Mouse (Mus musculus) midbrain, embryonic 11.5 days (tissue): ENCODE results near the gene Ms4a6b. TPM values are rescaled to one million over a fixed set of nuclear protein-coding genes. Genes with fewer than 3 reads are reported as not detected.
"Not testable (repeated sequence)": the region's sequence is repeated elsewhere in the genome, so short reads cannot be mapped to it uniquely, and the experiment has no call there.

ENCODE experiments used
- ATAC-seq: fragments of 200-750 bp; cut with Nextera tagmentation; 2 replicates; pipeline ENCODE4 v1.8.0; 2017; ENCODE audit warnings: moderate TSS enrichment, moderate library complexity; ENCODE audit not compliant: low FRiP score
- DNase-seq: peaks from one replicate; pipeline ENCODE4 v3.0.0; 2015; ENCODE audit warnings: low spot score; ENCODE audit errors: missing footprints
- H3K27ac ChIP-seq: fragments of 300-500 bp; sonication (generic); 2 replicates; pipeline ENCODE4 v1.5.1; 2014; ENCODE audit warnings: low read depth, low read length
- H3K27me3 ChIP-seq: fragments of 300-500 bp; sonication (generic); 2 replicates; pipeline ENCODE4 v1.6.1; 2014; ENCODE audit warnings: mild to moderate bottlenecking, low read length, moderate library complexity, mixed read lengths; ENCODE audit not compliant: control insufficient read depth, insufficient read depth
- H3K36me3 ChIP-seq: fragments of 300-500 bp; sonication (generic); 2 replicates; pipeline ENCODE4 v1.6.1; 2014; ENCODE audit warnings: mild to moderate bottlenecking, low read length, moderate library complexity, mixed read lengths; ENCODE audit not compliant: control insufficient read depth, insufficient read depth
- H3K4me1 ChIP-seq: fragments of 300-500 bp; sonication (generic); 2 replicates; pipeline ENCODE4 v1.6.1; 2014; ENCODE audit warnings: low read length; ENCODE audit not compliant: control insufficient read depth, insufficient read depth
- H3K4me2 ChIP-seq: fragments of 300-500 bp; sonication (generic); 2 replicates; pipeline ENCODE4 v1.6.1; 2014; ENCODE audit warnings: mild to moderate bottlenecking, moderate library complexity
- H3K4me3 ChIP-seq: fragments of 300-500 bp; sonication (generic); 2 replicates; pipeline ENCODE4 v1.5.1; 2014; ENCODE audit warnings: low read depth, low read length
- H3K9ac ChIP-seq: fragments of 300-500 bp; sonication (generic); 2 replicates; pipeline ENCODE4 v1.6.1; 2014; ENCODE audit warnings: low read length
- H3K9me3 ChIP-seq: fragments of 300-500 bp; sonication (generic); 2 replicates; pipeline ENCODE4 v1.6.1; 2016; ENCODE audit warnings: low read length; ENCODE audit not compliant: control insufficient read depth
- WGBS: fragments of 180-500 bp; shearing (Covaris S2); extraction: QIAGEN DNeasy Blood & Tissue Kit; methylation state at CpG from one replicate; pipeline ENCODE4 v1.1.7; 2014; 5-methylcytosine and 5-hydroxymethylcytosine counted together
- polyA plus RNA-seq: library from polyadenylated mRNA; unstranded; fragments of >200 nt; fragmentation: Nextera tagmentation; extraction: Ambion mirVana; gene quantifications from 2 replicates; pipeline ENCODE4 v1.2.1, GENCODE M21; 2014

Gene Ms4a6b
- 3.9 and 6.4 TPM in 2 replicates for polyA plus RNA-seq

GRCm38 (mm10) chr19:11516246-11516645 lies at the start of gene Ms4a6b:
Gene Ms4a6b, plus strand, starts transcription at chr19:11516512.
- no peaks in the 10 kb centered on the region for H3K9me3 ChIP-seq
- H3K36me3 ChIP-seq: no peaks in the 10 kb centered on the region
- H3K9ac ChIP-seq: no peak within 1 kb of the TSS
- DNase-seq: no peak
- no peak within 1 kb of the TSS for H3K27ac ChIP-seq
- H3K4me3 ChIP-seq: no peak within 1 kb of the TSS
- no peak for ATAC-seq
- H3K4me2 ChIP-seq: no peak within 1 kb of the TSS
- H3K27me3 ChIP-seq: no peaks in the 10 kb centered on the region
- no peaks in the 10 kb centered on the region for H3K4me1 ChIP-seq

- H3K4me2 ChIP-seq: not testable (repeated sequence)
- WGBS: 70% methylated on average over 1 of the region's 1 CpGs
Measured at GRCm38 (mm10) chr19:11468361-11468760, 48.0 kb upstream of the Ms4a6b start.

GRCm38 (mm10) chr19:11469215-11469614 lies 47.1 kb upstream of the Ms4a6b start, which contains the start of gene Ms4a6c:
Gene Ms4a6c, plus strand, starts transcription at chr19:11469366.
- H3K27ac ChIP-seq, H3K4me3 ChIP-seq, ATAC-seq, H3K36me3 ChIP-seq, H3K4me2 ChIP-seq, H3K9ac ChIP-seq, DNase-seq, H3K9me3 ChIP-seq, H3K4me1 ChIP-seq, H3K27me3 ChIP-seq: not testable (repeated sequence)
- WGBS: 88% methylated on average over 4 of the region's 4 CpGs

More at GRCm38 (mm10) chr19:11468361-11468760, 48.0 kb upstream of the Ms4a6b start:
- H3K9ac ChIP-seq, H3K27me3 ChIP-seq, H3K4me3 ChIP-seq, DNase-seq, ATAC-seq, H3K9me3 ChIP-seq, H3K36me3 ChIP-seq, H3K4me1 ChIP-seq, H3K27ac ChIP-seq: not testable (repeated sequence)

- 91% methylated on average over 2 of the region's 2 CpGs for WGBS
- Histone ChIP-seq H3K4me1 (no peaks in the 10 kb centered on the region), H3K36me3 (no peaks in the 10 kb centered on the region)
Measured at GRCm38 (mm10) chr19:11479714-11480113, 36.6 kb upstream of the Ms4a6b start.

GRCm38 (mm10) chr19:11482684-11483083 lies 33.6 kb upstream of the Ms4a6b start:
- whole genome bisulfite sequencing: 93% methylated on average over 2 of the region's 2 CpGs
- no peak for ATAC-seq
- no peaks in the 10 kb centered on the region for H3K27me3 ChIP-seq

More at GRCm38 (mm10) chr19:11479714-11480113, 36.6 kb upstream of the Ms4a6b start:
- Histone ChIP-seq H3K27ac (no peak overlapping the region), H3K9me3 (no peaks in the 10 kb centered on the region), H3K4me3 (no peak overlapping the region), H3K9ac (no peak overlapping the region), H3K27me3 (no peaks in the 10 kb centered on the region), H3K4me2 (no peak overlapping the region)
- ATAC-seq: no peak
- DNase-seq: no peak

GRCm38 (mm10) chr19:11483941-11484340 lies 32.4 kb upstream of the Ms4a6b start:
- no peaks in the 10 kb centered on the region for H3K9me3 ChIP-seq
- no peak overlapping the region for H3K9ac ChIP-seq
- no peaks in the 10 kb centered on the region for H3K36me3 ChIP-seq
- H3K4me3 ChIP-seq: no peak overlapping the region
- DNase-seq (no peak), ATAC-seq (no peak)
- no peak overlapping the region for H3K27ac ChIP-seq
- no peaks in the 10 kb centered on the region for H3K27me3 ChIP-seq
- H3K4me1 ChIP-seq: no peaks in the 10 kb centered on the region
- no peak overlapping the region for H3K4me2 ChIP-seq
- 83% methylated on average over 4 of the region's 4 CpGs for WGBS

More at GRCm38 (mm10) chr19:11482684-11483083, 33.6 kb upstream of the Ms4a6b start:
- Histone ChIP-seq H3K4me3 (no peak overlapping the region), H3K9ac (no peak overlapping the region), H3K27ac (no peak overlapping the region), H3K36me3 (no peaks in the 10 kb centered on the region), H3K4me2 (no peak overlapping the region), H3K9me3 (no peaks in the 10 kb centered on the region), H3K4me1 (no peaks in the 10 kb centered on the region)
- DNase-seq: no peak

GRCm38 (mm10) chr19:11484388-11484787 lies 31.9 kb upstream of the Ms4a6b start:
- H3K27me3 ChIP-seq: no peaks in the 10 kb centered on the region
- no peaks in the 10 kb centered on the region for H3K36me3 ChIP-seq
- no peak for DNase-seq
- ATAC-seq: no peak
- H3K4me2 ChIP-seq: no peak overlapping the region
- H3K27ac ChIP-seq: no peak overlapping the region
- no peak overlapping the region for H3K9ac ChIP-seq
- H3K4me3 ChIP-seq: no peak overlapping the region
- no peaks in the 10 kb centered on the region for H3K4me1 ChIP-seq
- no peaks in the 10 kb centered on the region for H3K9me3 ChIP-seq
- 86% methylated on average over 3 of the region's 3 CpGs for WGBS

GRCm38 (mm10) chr19:11485266-11485665 lies 31.0 kb upstream of the Ms4a6b start:
- no peak overlapping the region for H3K4me2 ChIP-seq
- H3K27ac ChIP-seq: no peak overlapping the region
- DNase-seq (no peak), ATAC-seq (no peak)
- H3K4me3 ChIP-seq: no peak overlapping the region
- H3K27me3 ChIP-seq: no peaks in the 10 kb centered on the region
- 87% methylated on average over 3 of the region's 3 CpGs for WGBS
- no peak overlapping the region for H3K9ac ChIP-seq
- no peaks in the 10 kb centered on the region for H3K36me3 ChIP-seq
- H3K9me3 ChIP-seq: no peaks in the 10 kb centered on the region
- H3K4me1 ChIP-seq: no peaks in the 10 kb centered on the region

GRCm38 (mm10) chr19:11485746-11486145 lies 30.6 kb upstream of the Ms4a6b start, which contains the start of gene Gm8369:
Gene Gm8369, plus strand, starts transcription at chr19:11485938.
- H3K27me3 ChIP-seq: no peaks in the 10 kb centered on the region

More at GRCm38 (mm10) chr19:11485746-11486145, 30.6 kb upstream of the Ms4a6b start, which contains the start of gene Gm8369:
- H3K4me3 ChIP-seq: no peak within 1 kb of the TSS
- no peak within 1 kb of the TSS for H3K27ac ChIP-seq
- H3K36me3 ChIP-seq: no peaks in the 10 kb centered on the region
- no peak within 1 kb of the TSS for H3K9ac ChIP-seq
- DNase-seq (no peak), ATAC-seq (no peak)
- no peaks in the 10 kb centered on the region for H3K9me3 ChIP-seq
- no peaks in the 10 kb centered on the region for H3K4me1 ChIP-seq
- WGBS: 81% methylated on average over 2 of the region's 2 CpGs
- no peak within 1 kb of the TSS for H3K4me2 ChIP-seq
